Mouse (Mus musculus) E14TG2a.4 (cell line): ENCODE results near the gene Oas3.
A peak's percentile ranks its signal among the peaks of the same experiment; 100 is the strongest.

ENCODE experiments used
- H3K27me3 ChIP-seq: 2 replicates; pipeline ENCODE4 v1.6.1; 2014; ENCODE audit warnings: low read length, control low read depth; ENCODE audit not compliant: insufficient read depth
- H3K36me3 ChIP-seq: 2 replicates; pipeline ENCODE4 v1.6.1; 2014; ENCODE audit warnings: low read length, control low read depth; ENCODE audit not compliant: insufficient read depth
- H3K4me1 ChIP-seq: replicated peaks from 2 replicates; pipeline ENCODE4 v1.6.1; 2014; ENCODE audit warnings: low read depth, low read length, control low read depth
- H3K4me3 ChIP-seq: replicated peaks from 2 replicates; pipeline ENCODE4 v1.5.1; 2014; ENCODE audit warnings: mild to moderate bottlenecking, low read length
- H3K9me3 ChIP-seq: 2 replicates; pipeline ENCODE4 v1.6.1; 2014; ENCODE audit warnings: low read length, control low read depth
- CTCF ChIP-seq: conservative IDR thresholded peaks from 2 replicates; pipeline ENCODE4 v1.5.1; 2014; ENCODE audit warnings: low read length
- NANOG ChIP-seq: IDR thresholded peaks from 2 replicates; pipeline ENCODE4 v1.6.1; 2014; ENCODE audit warnings: borderline replicate concordance, low read length, mixed read lengths
- POU5F1 ChIP-seq: IDR thresholded peaks from 2 replicates; pipeline ENCODE4 v1.6.1; 2014; ENCODE audit warnings: low read length, borderline replicate concordance

The Oas3 gene

GRCm38 (mm10) chr5:120734380-120734990 lies 43.0 kb downstream of the Oas3 start:
- TF ChIP-seq NANOG (no peak), POU5F1 (no peak), CTCF (no peak)
- Histone ChIP-seq H3K4me1 (peaks cover 91% of the 10 kb centered on the region), H3K4me3 (peak overlapping the region; percentile 70), H3K36me3 (no peaks in the 10 kb centered on the region), H3K9me3 (no peaks in the 10 kb centered on the region), H3K27me3 (no peaks in the 10 kb centered on the region)

- H3K4me3 ChIP-seq: 0 out of 2 replicates have a peak overlapping the region, but pooled peaks have one; percentile 70
- no peaks in the 10 kb centered on the region for H3K27me3 ChIP-seq
- peaks cover 83% of the 10 kb centered on the region for H3K4me1 ChIP-seq
- TF ChIP-seq POU5F1 (no peak), CTCF (no peak), NANOG (no peak)
- H3K9me3 ChIP-seq: no peaks in the 10 kb centered on the region
- no peaks in the 10 kb centered on the region for H3K36me3 ChIP-seq
These were observed 43.8 kb downstream of the Oas3 start for GRCm38 (mm10) chr5:120733696-120734095.

- Histone ChIP-seq H3K4me1 (peaks cover 74% of the 10 kb centered on the region), H3K27me3 (no peaks in the 10 kb centered on the region), H3K36me3 (no peaks in the 10 kb centered on the region), H3K9me3 (no peaks in the 10 kb centered on the region), H3K4me3 (peak overlapping the region; percentile 70)
- TF ChIP-seq POU5F1 (no peak), NANOG (no peak), CTCF (no peak)
These were observed 44.7 kb downstream of the Oas3 start for GRCm38 (mm10) chr5:120732740-120733139.

GRCm38 (mm10) chr5:120729319-120729718 lies 48.1 kb downstream of the Oas3 start:
- Histone ChIP-seq H3K4me1 (peaks cover 69% of the 10 kb centered on the region), H3K9me3 (no peaks in the 10 kb centered on the region), H3K27me3 (no peaks in the 10 kb centered on the region), H3K4me3 (no peak overlapping the region), H3K36me3 (no peaks in the 10 kb centered on the region)
- no peak for TF ChIP-seq POU5F1
- TF ChIP-seq NANOG: no peak
- no peak for TF ChIP-seq CTCF

- Histone ChIP-seq H3K27me3 (no peaks in the 10 kb centered on the region), H3K9me3 (no peaks in the 10 kb centered on the region), H3K4me3 (peak overlapping the region; percentile 27), H3K4me1 (peaks cover 51% of the 10 kb centered on the region), H3K36me3 (no peaks in the 10 kb centered on the region)
- TF ChIP-seq CTCF: no peak
- TF ChIP-seq NANOG: no peak
- TF ChIP-seq POU5F1: no peak
These were observed 51.5 kb downstream of the Oas3 start for GRCm38 (mm10) chr5:120725811-120726455.

GRCm38 (mm10) chr5:120721005-120721404 lies 56.5 kb downstream of the Oas3 start:
- Histone ChIP-seq H3K27me3 (peaks cover 4% of the 10 kb centered on the region; the same call in 1 of the 2 replicates), H3K36me3 (no peaks in the 10 kb centered on the region), H3K9me3 (peaks cover 10% of the 10 kb centered on the region), H3K4me1 (peaks cover 63% of the 10 kb centered on the region), H3K4me3 (no peak overlapping the region)
- TF ChIP-seq POU5F1 (no peak), NANOG (no peak), CTCF (no peak)

- Histone ChIP-seq H3K4me3 (no peak overlapping the region), H3K27me3 (peaks cover 17% of the 10 kb centered on the region), H3K9me3 (peaks cover 10% of the 10 kb centered on the region), H3K4me1 (peaks cover 54% of the 10 kb centered on the region), H3K36me3 (no peaks in the 10 kb centered on the region)
- TF ChIP-seq CTCF: peak; percentile 74
- no peak for TF ChIP-seq NANOG
These were observed 58.7 kb downstream of the Oas3 start for GRCm38 (mm10) chr5:120718600-120719378.

- H3K9me3 ChIP-seq: peaks cover 10% of the 10 kb centered on the region
- TF ChIP-seq CTCF (no peak), POU5F1 (no peak), NANOG (no peak)
- no peaks in the 10 kb centered on the region for H3K36me3 ChIP-seq
- H3K4me3 ChIP-seq: no peak overlapping the region
- peaks cover 56% of the 10 kb centered on the region for H3K4me1 ChIP-seq
- peaks cover 32% of the 10 kb centered on the region for H3K27me3 ChIP-seq
These were observed 60.3 kb downstream of the Oas3 start for GRCm38 (mm10) chr5:120717136-120717535.
